Mouse (Mus musculus) liver, embryonic 12.5 days (tissue): ENCODE data around the gene Cpa5. TPM values are rescaled to one million over a fixed set of nuclear protein-coding genes. Genes with fewer than 3 reads are reported as not detected.

ENCODE experiments used
- ATAC-seq: fragments of 200-750 bp; cut with Nextera tagmentation; 2 replicates; pipeline ENCODE4 v1.8.0; 2017; ENCODE audit warnings: moderate number of reproducible peaks, mild to moderate bottlenecking, moderate library complexity
- H3K27ac ChIP-seq: fragments of 300-500 bp; sonication (generic); 2 replicates; pipeline ENCODE4 v1.5.1; 2016; ENCODE audit warnings: mild to moderate bottlenecking
- H3K27me3 ChIP-seq: fragments of 300-500 bp; sonication (generic); replicated peaks from 2 replicates; pipeline ENCODE4 v1.6.1; 2016; ENCODE audit warnings: mild to moderate bottlenecking, moderate library complexity
- H3K36me3 ChIP-seq: fragments of 300-500 bp; sonication (generic); 2 replicates; pipeline ENCODE4 v1.6.1; 2016; ENCODE audit warnings: mild to moderate bottlenecking, moderate library complexity
- H3K4me1 ChIP-seq: fragments of 300-500 bp; sonication (generic); 2 replicates; pipeline ENCODE4 v1.6.1; 2016
- H3K4me2 ChIP-seq: fragments of 300-500 bp; sonication (generic); 2 replicates; pipeline ENCODE4 v1.6.1; 2016; ENCODE audit warnings: mild to moderate bottlenecking, moderate library complexity
- H3K4me3 ChIP-seq: fragments of 300-500 bp; sonication (generic); 2 replicates; pipeline ENCODE4 v1.5.1; 2016; ENCODE audit warnings: mild to moderate bottlenecking, moderate library complexity
- H3K9ac ChIP-seq: fragments of 300-500 bp; sonication (generic); 2 replicates; pipeline ENCODE4 v1.6.1; 2016; ENCODE audit warnings: mild to moderate bottlenecking, moderate library complexity
- H3K9me3 ChIP-seq: fragments of 300-500 bp; sonication (generic); replicated peaks from 2 replicates; pipeline ENCODE4 v1.6.1; 2016; ENCODE audit warnings: mild to moderate bottlenecking, moderate library complexity
- WGBS: fragments of 180-500 bp; shearing (Covaris S2); methylation state at CpG from one replicate; pipeline ENCODE4 v1.1.7; 2016; ENCODE audit not compliant: insufficient replicate concordance; 5-methylcytosine and 5-hydroxymethylcytosine counted together
- polyA plus RNA-seq: library from polyadenylated mRNA; unstranded; fragments of >200 nt; fragmentation: Nextera tagmentation; extraction: Ambion mirVana; gene quantifications from 2 replicates; pipeline ENCODE4 v1.2.1, GENCODE M21; 2016

Cpa5 gene
- polyA plus RNA-seq, 1 experiment from 2014 or later = not detected

DNA sequence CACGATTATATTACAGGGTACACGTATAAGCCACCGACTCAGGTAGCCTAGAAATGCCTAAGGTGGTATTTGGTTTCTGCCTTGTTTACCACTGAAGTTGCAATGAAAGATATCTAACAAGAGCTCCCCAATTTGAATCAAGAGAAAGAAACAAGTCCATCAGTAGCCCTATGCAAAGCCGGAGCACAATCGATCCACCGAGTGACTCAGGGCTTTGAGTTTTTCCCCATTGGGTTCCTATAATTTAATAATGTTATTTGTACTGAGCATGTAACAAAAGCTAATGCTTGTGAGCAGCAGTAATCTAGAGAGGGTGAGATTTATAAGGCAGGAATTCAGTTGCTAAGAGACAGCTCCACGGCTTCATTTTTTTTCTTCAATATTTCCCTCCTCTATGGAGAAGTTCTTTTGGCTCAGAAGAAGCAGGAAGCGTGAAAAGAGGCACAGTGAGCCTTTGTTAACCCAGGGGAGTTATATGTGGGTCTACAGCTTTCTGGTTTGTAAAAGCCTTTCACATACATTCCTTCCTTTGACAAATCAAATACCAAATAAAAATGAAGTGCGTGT lies 64.0 kb downstream of the Cpa5 start:
- Histone ChIP-seq H3K4me2 (peak overlapping the region; percentile 50), H3K9me3 (no peaks in the 10 kb centered on the region), H3K4me3 (no peak overlapping the region), H3K36me3 (no peaks in the 10 kb centered on the region), H3K9ac (no peak overlapping the region), H3K4me1 (peaks cover 44% of the 10 kb centered on the region), H3K27me3 (no peaks in the 10 kb centered on the region), H3K27ac (peak overlapping the region; percentile 50)
- ATAC-seq = no peak
- WGBS = 67% methylated on average over 9 of the region's 9 CpGs

DNA sequence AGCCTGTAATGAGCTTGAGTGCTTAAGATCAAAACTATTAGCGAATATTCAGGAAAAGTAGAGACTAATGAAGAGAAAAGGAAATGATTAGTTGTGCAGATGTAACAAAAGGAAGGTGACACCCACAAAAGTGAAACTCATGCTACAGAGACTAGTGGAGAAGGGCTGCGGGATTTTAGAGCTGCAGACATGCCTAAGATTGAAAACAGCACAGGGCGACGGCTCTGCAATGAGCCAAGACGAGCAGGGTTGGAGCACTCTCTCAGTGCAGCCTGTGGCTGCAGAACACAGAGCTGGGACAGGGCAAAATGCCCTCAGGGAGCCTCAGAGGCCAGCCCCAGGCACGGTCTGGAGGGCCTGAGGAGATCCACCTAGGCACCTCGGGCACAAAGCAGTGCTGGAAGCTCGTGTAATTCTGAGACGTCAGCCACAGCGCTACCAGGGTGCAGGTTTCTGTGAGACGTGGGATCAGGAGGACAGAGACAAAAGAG lies 64.5 kb downstream of the Cpa5 start:
- Histone ChIP-seq H3K9me3 (no peaks in the 10 kb centered on the region), H3K27me3 (no peaks in the 10 kb centered on the region), H3K27ac (peak overlapping the region; percentile 50), H3K36me3 (no peaks in the 10 kb centered on the region), H3K4me2 (no peak overlapping the region), H3K4me1 (peaks cover 44% of the 10 kb centered on the region), H3K9ac (no peak overlapping the region), H3K4me3 (no peak overlapping the region)
- ATAC-seq = no peak
- 53% methylated on average over 11 of the region's 11 CpGs for WGBS

DNA sequence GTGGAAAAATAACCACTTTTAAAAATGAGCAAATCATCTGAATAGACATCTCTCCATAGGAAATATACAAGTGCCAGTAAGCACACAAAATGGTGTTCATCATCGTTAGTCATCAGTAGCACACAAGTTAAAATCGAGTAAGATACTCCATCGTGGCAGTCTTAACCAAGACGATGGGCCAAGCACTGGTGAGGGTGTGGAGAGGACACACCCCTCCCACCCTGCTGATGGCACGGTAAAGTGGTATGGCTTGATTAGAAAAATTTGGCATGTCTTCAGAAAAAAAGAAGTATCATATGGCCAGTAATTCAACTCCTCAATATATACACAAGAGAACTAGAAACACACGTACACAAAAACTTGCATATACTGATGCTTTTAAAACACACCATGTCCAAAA lies 65.7 kb downstream of the Cpa5 start:
- 52% methylated on average over 6 of the region's 6 CpGs for WGBS
- ATAC-seq = no peak

DNA sequence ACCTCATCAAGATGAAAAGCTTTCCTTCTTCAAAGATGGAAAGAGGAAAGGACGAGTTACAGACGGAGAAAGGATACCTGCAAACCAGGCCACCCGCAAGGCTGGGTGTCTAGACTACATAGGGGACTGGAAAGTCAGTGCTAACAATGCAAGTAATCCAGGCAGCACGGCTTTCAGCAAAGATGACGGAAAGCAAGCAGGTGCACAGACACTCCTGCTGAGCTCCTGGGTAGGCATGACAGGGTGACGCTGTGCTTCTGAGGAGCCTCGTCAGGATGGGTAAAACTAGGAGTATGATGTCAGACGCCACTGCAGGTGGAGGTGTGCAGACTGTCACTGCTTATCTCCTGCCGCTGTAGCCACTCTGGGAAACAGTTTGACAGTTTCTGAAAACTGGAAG lies 66.8 kb downstream of the Cpa5 start:
- Histone ChIP-seq H3K36me3 (no peaks in the 10 kb centered on the region), H3K9ac (no peak overlapping the region), H3K27me3 (no peaks in the 10 kb centered on the region), H3K9me3 (no peaks in the 10 kb centered on the region), H3K4me2 (no peak overlapping the region), H3K4me1 (peaks cover 48% of the 10 kb centered on the region), H3K27ac (no peak overlapping the region), H3K4me3 (no peak overlapping the region)
- 75% methylated on average over 9 of the region's 9 CpGs for WGBS
- no peak for ATAC-seq

More for the DNA sequence above, 65.7 kb downstream of the Cpa5 start:
- no peaks in the 10 kb centered on the region for H3K9me3 ChIP-seq
- no peak overlapping the region for H3K4me2 ChIP-seq
- no peaks in the 10 kb centered on the region for H3K27me3 ChIP-seq
- H3K27ac ChIP-seq = no peak overlapping the region
- peaks cover 44% of the 10 kb centered on the region for H3K4me1 ChIP-seq
- no peaks in the 10 kb centered on the region for H3K36me3 ChIP-seq
- H3K4me3 ChIP-seq = no peak overlapping the region
- no peak overlapping the region; the same call in 1 of the 2 replicates for H3K9ac ChIP-seq

DNA sequence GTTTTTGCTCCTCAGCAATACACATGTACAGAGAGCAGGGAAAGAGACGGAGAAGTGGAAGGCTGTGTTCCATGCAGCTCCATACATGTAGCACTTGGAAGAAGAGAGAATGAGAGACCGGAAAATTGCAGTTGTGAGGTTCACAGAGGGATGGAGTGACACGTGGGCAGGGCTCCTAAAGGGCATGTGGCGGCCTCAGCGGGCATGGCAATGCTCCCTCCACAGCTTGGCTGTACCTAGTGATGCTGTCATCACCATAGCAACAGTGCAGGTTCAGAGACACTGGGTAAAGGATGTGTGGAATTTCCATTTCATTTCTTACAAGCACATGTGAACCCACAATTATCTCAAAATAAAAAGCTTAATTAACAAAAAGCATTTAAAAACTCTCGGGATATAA lies 67.7 kb downstream of the Cpa5 start:
- WGBS = 80% methylated on average over 6 of the region's 6 CpGs
- Histone ChIP-seq H3K36me3 (no peaks in the 10 kb centered on the region), H3K4me2 (no peak overlapping the region), H3K4me3 (no peak overlapping the region), H3K4me1 (peaks cover 48% of the 10 kb centered on the region), H3K9ac (no peak overlapping the region), H3K27me3 (no peaks in the 10 kb centered on the region), H3K27ac (no peak overlapping the region), H3K9me3 (no peaks in the 10 kb centered on the region)
- ATAC-seq = no peak

DNA sequence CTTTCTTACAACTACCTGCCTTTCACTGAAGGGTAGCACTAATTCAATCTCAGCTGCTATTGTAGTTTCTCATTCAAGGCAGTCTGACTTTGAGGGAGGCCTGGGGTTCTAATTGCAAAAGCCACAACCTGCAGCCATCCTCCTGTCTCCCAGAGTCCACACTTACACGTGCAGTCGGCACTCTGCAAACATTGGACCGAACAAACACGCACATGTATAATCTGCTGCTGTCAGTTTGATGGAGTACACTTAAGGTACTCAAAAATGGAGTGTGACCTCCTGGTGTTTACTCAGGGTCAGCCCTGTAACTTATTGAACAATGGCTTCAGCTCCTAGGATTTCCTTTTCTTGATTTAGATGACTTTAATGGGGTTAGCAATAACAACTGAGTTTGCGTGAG lies 68.8 kb downstream of the Cpa5 start:
- no peaks in the 10 kb centered on the region for H3K36me3 ChIP-seq

DNA sequence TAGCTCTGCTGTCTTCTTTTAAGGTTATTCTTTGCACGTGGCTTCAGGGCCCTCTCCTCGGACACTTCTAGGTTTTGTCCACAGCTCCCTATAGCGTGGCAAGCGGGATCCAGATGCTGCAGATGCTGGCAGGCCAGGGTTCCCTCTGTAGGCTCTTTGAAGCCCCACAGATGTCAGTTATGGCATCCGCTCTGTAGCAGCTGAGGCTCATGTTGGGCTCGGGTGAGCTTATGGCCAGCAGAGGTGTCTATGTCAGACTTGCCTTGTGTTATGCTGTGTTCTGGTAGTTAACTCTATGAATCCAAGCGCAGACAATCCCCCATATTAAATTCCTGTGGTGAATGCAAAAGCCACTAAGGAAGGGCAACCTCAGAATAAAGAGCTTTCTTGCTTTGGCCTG lies 69.6 kb downstream of the Cpa5 start:
- WGBS = 81% methylated on average over 7 of the region's 7 CpGs
- H3K27ac ChIP-seq = no peak overlapping the region
- no peak overlapping the region for H3K4me2 ChIP-seq
- no peak overlapping the region for H3K9ac ChIP-seq
- H3K36me3 ChIP-seq = no peaks in the 10 kb centered on the region
- no peak overlapping the region for H3K4me3 ChIP-seq
- ATAC-seq = no peak
- no peaks in the 10 kb centered on the region for H3K9me3 ChIP-seq
- H3K27me3 ChIP-seq = no peaks in the 10 kb centered on the region
- H3K4me1 ChIP-seq = peaks cover 28% of the 10 kb centered on the region

More for the DNA sequence above, 68.8 kb downstream of the Cpa5 start:
- no peak overlapping the region for H3K4me3 ChIP-seq
- H3K9ac ChIP-seq = no peak overlapping the region
- no peak overlapping the region for H3K4me2 ChIP-seq
- no peaks in the 10 kb centered on the region for H3K27me3 ChIP-seq
- WGBS = 66% methylated on average over 5 of the region's 5 CpGs
- ATAC-seq = no peak
- H3K9me3 ChIP-seq = no peaks in the 10 kb centered on the region
- H3K27ac ChIP-seq = no peak overlapping the region
- peaks cover 37% of the 10 kb centered on the region for H3K4me1 ChIP-seq

Other genes with a start within 250 kb of the Cpa5 start
- gene Zc3hc1, start 220.0 kb upstream of the Cpa5 start, polyA plus RNA-seq = 40.8 and 41.9 TPM in 2 replicates
- 18.8 and 20.1 TPM in 2 replicates for gene Klhdc10, start 209.1 kb upstream of the Cpa5 start, polyA plus RNA-seq
- gene Tmem209, start 101.2 kb upstream of the Cpa5 start, polyA plus RNA-seq = 29.2 and 30.9 TPM in 2 replicates
- 0.14 and 0.23 TPM in 2 replicates for gene Ssmem1, start 101.2 kb upstream of the Cpa5 start, polyA plus RNA-seq
- gene Cpa2, start 69.4 kb upstream of the Cpa5 start, polyA plus RNA-seq = 0.77 and 1.2 TPM in 2 replicates
- gene Cpa4, start 42.6 kb upstream of the Cpa5 start, polyA plus RNA-seq = 0.12 and 0.35 TPM in 2 replicates
- 0.54 and 0.91 TPM in 2 replicates for gene Cpa1, start 28.2 kb downstream of the Cpa5 start, polyA plus RNA-seq
- gene Cep41, start 82.7 kb downstream of the Cpa5 start, polyA plus RNA-seq = 5.6 and 6.1 TPM in 2 replicates
- 372 and 384 TPM in 2 replicates for gene Mest, start 112.5 kb downstream of the Cpa5 start, polyA plus RNA-seq